In genomic region chr7:131371470-131371860, GRCm38 (mm10) we compare ENCODE assay signal across 8 mouse cellular contexts. TPM values are rescaled to one million over a fixed set of nuclear protein-coding genes. Genes with fewer than 3 reads are reported as not detected.
DNase-seq lines count a peak whose midpoint lies in the region; ATAC-seq and TF ChIP-seq lines count a peak whose summit lies in the region.

No protein-coding gene starts in this region.

- H3K4me2 ChIP-seq in embryonic facial prominence, embryonic 12.5 days (replicated peaks): peak overlapping the region; percentile 65
- peak overlapping the region; percentile 69 for H3K4me2 ChIP-seq in intestine, embryonic 16.5 days (ENCODE audit: low read depth, low read length)
- peak overlapping the region; percentile 71 for H3K4me2 ChIP-seq in neural tube, embryonic 13.5 days

- no peaks in the 10 kb centered on the region for H3K9me3 ChIP-seq in embryonic facial prominence, embryonic 12.5 days
- no peaks in the 10 kb centered on the region for H3K9me3 ChIP-seq in intestine, embryonic 16.5 days (ENCODE audit: control insufficient read depth, low read length)
- no peaks in the 10 kb centered on the region for H3K9me3 ChIP-seq in neural tube, embryonic 13.5 days

- TF ChIP-seq POLR2A in lung, adult 2 months (IDR thresholded peaks at IDR 0.05; ENCODE audit: borderline replicate concordance, extremely low read depth, low read depth, low read length): no peak

- WGBS in lung, adult 2 months: 4% methylated on average over 9 of the region's 9 CpGs
- 9% methylated on average over 9 of the region's 9 CpGs for WGBS in embryonic facial prominence, embryonic 12.5 days
- WGBS in intestine, embryonic 16.5 days: 9% methylated on average over 9 of the region's 9 CpGs
- WGBS in neural tube, embryonic 13.5 days: 10% methylated on average over 9 of the region's 9 CpGs

- ATAC-seq in embryonic facial prominence, embryonic 12.5 days (ENCODE audit: insufficient number of reproducible peaks, insufficient read depth, low FRiP score, low TSS enrichment): peak; percentile 71; the same call in 1 of the 2 replicates
- ATAC-seq in intestine, embryonic 16.5 days: peak; percentile 60; the same call in 1 of the 2 replicates
- ATAC-seq in neural tube, embryonic 13.5 days (ENCODE audit: low read depth): no peak

- H3K4me3 ChIP-seq in lung, adult 2 months (replicated peaks; ENCODE audit: extremely low read depth, low read depth, low read length): peak overlapping the region; percentile 82
- peak overlapping the region; percentile 78 for H3K4me3 ChIP-seq in embryonic facial prominence, embryonic 12.5 days
- H3K4me3 ChIP-seq in intestine, embryonic 16.5 days (ENCODE audit: low read length): peak overlapping the region; percentile 83
- H3K4me3 ChIP-seq in neural tube, embryonic 13.5 days: peak overlapping the region; percentile 75

- no peak for DNase-seq in lung, adult 2 months
- no peak for DNase-seq in lung, postnatal 10 days
- DNase-seq in adrenal gland, adult 2 months: no peak
- DNase-seq in layer of hippocampus, postnatal 14 days (ENCODE audit: low spot score in 2 of 2): no peak
- DNase-seq in thymus, postnatal 0 days (ENCODE audit: low spot score): no peak

- peak overlapping the region; percentile 96 for H3K9ac ChIP-seq in embryonic facial prominence, embryonic 12.5 days
- peak overlapping the region; percentile 93 for H3K9ac ChIP-seq in intestine, embryonic 16.5 days (ENCODE audit: low read depth, low read length)
- H3K9ac ChIP-seq in neural tube, embryonic 13.5 days: peak overlapping the region; percentile 93

- H3K4me1 ChIP-seq in lung, adult 2 months (ENCODE audit: control insufficient read depth, insufficient read depth, low read length): peaks cover 6% of the 10 kb centered on the region
- H3K4me1 ChIP-seq in embryonic facial prominence, embryonic 12.5 days: peaks cover 6% of the 10 kb centered on the region; the same call in 1 of the 2 replicates
- peaks cover 13% of the 10 kb centered on the region; the same call in 1 of the 2 replicates for H3K4me1 ChIP-seq in intestine, embryonic 16.5 days (ENCODE audit: control insufficient read depth, insufficient read depth, low read length)
- peaks cover 13% of the 10 kb centered on the region for H3K4me1 ChIP-seq in neural tube, embryonic 13.5 days (replicated peaks)

- no peak for TF ChIP-seq CTCF in lung, adult 2 months (IDR thresholded peaks at IDR 0.05; ENCODE audit: insufficient read depth, low read length)

- no peaks in the 10 kb centered on the region for H3K27me3 ChIP-seq in embryonic facial prominence, embryonic 12.5 days
- no peaks in the 10 kb centered on the region for H3K27me3 ChIP-seq in intestine, embryonic 16.5 days (replicated peaks; ENCODE audit: control insufficient read depth, insufficient read depth, low read length)
- no peaks in the 10 kb centered on the region for H3K27me3 ChIP-seq in neural tube, embryonic 13.5 days

- H3K36me3 ChIP-seq in embryonic facial prominence, embryonic 12.5 days: peaks cover 3% of the 10 kb centered on the region; the same call in 1 of the 2 replicates
- H3K36me3 ChIP-seq in intestine, embryonic 16.5 days (ENCODE audit: control insufficient read depth, insufficient read depth, low read length): no peaks in the 10 kb centered on the region
- H3K36me3 ChIP-seq in neural tube, embryonic 13.5 days: no peaks in the 10 kb centered on the region; the same call in 1 of the 2 replicates

- peak overlapping the region; percentile 97 for H3K27ac ChIP-seq in embryonic facial prominence, embryonic 12.5 days
- H3K27ac ChIP-seq in intestine, embryonic 16.5 days (ENCODE audit: low read length): peak overlapping the region; percentile 96
- H3K27ac ChIP-seq in neural tube, embryonic 13.5 days (replicated peaks): peak overlapping the region; percentile 94

RNA-seq across cellular contexts. Expression of gene Pstk, which starts 0.5 kb away (rescaled TPM):
- 28.7 and 35.0 TPM in 2 replicates for polyA plus RNA-seq in lung, adult 2 months (2012; rRNA removed)
- polyA plus RNA-seq in embryonic facial prominence, embryonic 12.5 days (2016; fragmentation: Nextera tagmentation; extraction: Ambion mirVana): 77.0 and 82.0 TPM in 2 replicates
- polyA plus RNA-seq in intestine, embryonic 16.5 days (2015; fragmentation: Nextera tagmentation; extraction: Ambion mirVana): 70.1 and 71.4 TPM in 2 replicates
- polyA plus RNA-seq in neural tube, embryonic 13.5 days (2015; fragmentation: Nextera tagmentation; extraction: Ambion mirVana): 42.1 and 50.4 TPM in 2 replicates
- 10 to 100 TPM; 21.3 to 26.2 TPM for total RNA-seq in adrenal gland, adult 2 months (2021)
- polyA plus RNA-seq in adrenal gland, adult 2 months (2012; rRNA removed): 71.2 and 91.3 TPM in 2 replicates
- total RNA-seq in layer of hippocampus, postnatal 14 days (2021): 10 to 100 TPM; 42.2 to 51.4 TPM
- polyA plus RNA-seq in thymus, postnatal 0 days (2015; fragmentation: Nextera tagmentation; extraction: Ambion mirVana): 45.6 and 51.3 TPM in 2 replicates

RNA-seq across cellular contexts. Expression of gene 2310057M21Rik, which starts 8.9 kb away (rescaled TPM):
- 4.0 and 5.2 TPM in 2 replicates for polyA plus RNA-seq in lung, adult 2 months (2012; rRNA removed)
- polyA plus RNA-seq in embryonic facial prominence, embryonic 12.5 days (2016; fragmentation: Nextera tagmentation; extraction: Ambion mirVana): 21.0 and 23.4 TPM in 2 replicates
- 20.0 TPM in 2 replicates for polyA plus RNA-seq in intestine, embryonic 16.5 days (2015; fragmentation: Nextera tagmentation; extraction: Ambion mirVana)
- 24.3 and 29.0 TPM in 2 replicates for polyA plus RNA-seq in neural tube, embryonic 13.5 days (2015; fragmentation: Nextera tagmentation; extraction: Ambion mirVana)
- total RNA-seq in adrenal gland, adult 2 months (2021): 10 to 100 TPM; 13.0 to 13.1 TPM
- 6.6 and 8.8 TPM in 2 replicates for polyA plus RNA-seq in adrenal gland, adult 2 months (2012; rRNA removed)
- 10 to 100 TPM; 30.5 to 31.0 TPM for total RNA-seq in layer of hippocampus, postnatal 14 days (2021)
- 16.7 and 16.8 TPM in 2 replicates for polyA plus RNA-seq in thymus, postnatal 0 days (2015; fragmentation: Nextera tagmentation; extraction: Ambion mirVana)

RNA-seq across cellular contexts. Expression of gene Fam24a, which starts 37.8 kb away (rescaled TPM):
- polyA plus RNA-seq in lung, adult 2 months (2012; rRNA removed): not detected in 2 replicates
- polyA plus RNA-seq in embryonic facial prominence, embryonic 12.5 days (2016; fragmentation: Nextera tagmentation; extraction: Ambion mirVana): not detected in 2 replicates
- not detected in 2 replicates for polyA plus RNA-seq in intestine, embryonic 16.5 days (2015; fragmentation: Nextera tagmentation; extraction: Ambion mirVana)
- not detected in 2 replicates for polyA plus RNA-seq in neural tube, embryonic 13.5 days (2015; fragmentation: Nextera tagmentation; extraction: Ambion mirVana)
- total RNA-seq in adrenal gland, adult 2 months (2021): not detected
- not detected in 2 replicates for polyA plus RNA-seq in adrenal gland, adult 2 months (2012; rRNA removed)
- not detected for total RNA-seq in layer of hippocampus, postnatal 14 days (2021)
- not detected in 2 replicates for polyA plus RNA-seq in thymus, postnatal 0 days (2015; fragmentation: Nextera tagmentation; extraction: Ambion mirVana)

RNA-seq across cellular contexts. Expression of gene Ikzf5, which starts 38.9 kb away (rescaled TPM):
- 12.4 and 13.3 TPM in 2 replicates for polyA plus RNA-seq in lung, adult 2 months (2012; rRNA removed)
- polyA plus RNA-seq in embryonic facial prominence, embryonic 12.5 days (2016; fragmentation: Nextera tagmentation; extraction: Ambion mirVana): 16.1 and 16.3 TPM in 2 replicates
- 8.1 and 9.4 TPM in 2 replicates for polyA plus RNA-seq in intestine, embryonic 16.5 days (2015; fragmentation: Nextera tagmentation; extraction: Ambion mirVana)
- 12.6 and 15.5 TPM in 2 replicates for polyA plus RNA-seq in neural tube, embryonic 13.5 days (2015; fragmentation: Nextera tagmentation; extraction: Ambion mirVana)
- total RNA-seq in adrenal gland, adult 2 months (2021): 10 to 100 TPM; 36.8 to 37.2 TPM
- polyA plus RNA-seq in adrenal gland, adult 2 months (2012; rRNA removed): 7.4 and 7.9 TPM in 2 replicates
- 10 to 100 TPM; 43.8 to 51.4 TPM for total RNA-seq in layer of hippocampus, postnatal 14 days (2021)
- polyA plus RNA-seq in thymus, postnatal 0 days (2015; fragmentation: Nextera tagmentation; extraction: Ambion mirVana): 16.2 and 16.3 TPM in 2 replicates

RNA-seq across cellular contexts. Expression of gene Acadsb, which starts 38.9 kb away (rescaled TPM):
- polyA plus RNA-seq in lung, adult 2 months (2012; rRNA removed): 9.3 and 14.6 TPM in 2 replicates
- polyA plus RNA-seq in embryonic facial prominence, embryonic 12.5 days (2016; fragmentation: Nextera tagmentation; extraction: Ambion mirVana): 98.8 and 116 TPM in 2 replicates
- 70.5 and 75.2 TPM in 2 replicates for polyA plus RNA-seq in intestine, embryonic 16.5 days (2015; fragmentation: Nextera tagmentation; extraction: Ambion mirVana)
- polyA plus RNA-seq in neural tube, embryonic 13.5 days (2015; fragmentation: Nextera tagmentation; extraction: Ambion mirVana): 82.8 and 92.2 TPM in 2 replicates
- total RNA-seq in adrenal gland, adult 2 months (2021): 100 to 1,000 TPM; 228 to 655 TPM
- 14.5 and 24.4 TPM in 2 replicates for polyA plus RNA-seq in adrenal gland, adult 2 months (2012; rRNA removed)
- 10 to 100 TPM; 68.2 to 70.0 TPM for total RNA-seq in layer of hippocampus, postnatal 14 days (2021)
- 37.3 and 37.8 TPM in 2 replicates for polyA plus RNA-seq in thymus, postnatal 0 days (2015; fragmentation: Nextera tagmentation; extraction: Ambion mirVana)
